Mouse (Mus musculus): ENCODE measurements around the gene Morc2a. TPM values are rescaled to one million over a fixed set of nuclear protein-coding genes. Genes with fewer than 3 reads are reported as not detected.
A peak's percentile ranks its signal among the peaks of the same experiment; 100 is the strongest.

The Morc2a gene
- polyA plus RNA-seq, 1 experiment from 2014 or later: 27.5 TPM

DNA sequence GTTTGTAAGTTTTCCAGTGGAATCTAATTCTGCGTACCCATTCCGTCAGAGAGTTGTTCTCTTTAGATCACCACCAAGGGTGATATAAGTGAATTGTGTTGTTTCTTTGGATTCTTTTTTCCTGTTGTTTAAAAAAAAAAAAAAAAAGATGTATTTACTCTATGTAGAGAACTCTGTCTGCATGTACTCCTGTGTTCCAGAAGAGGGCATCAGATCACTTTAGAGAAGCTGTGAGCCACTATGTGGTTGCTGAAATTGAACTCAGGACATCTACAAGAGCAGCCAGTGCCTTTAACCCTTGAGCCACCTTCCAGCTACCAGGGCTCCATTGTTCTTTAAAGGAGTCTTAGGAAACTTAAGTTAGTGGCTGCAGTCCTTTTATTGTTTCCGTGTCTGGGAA lies 48.5 kb downstream of the Morc2a start:
- Histone ChIP-seq H3K9ac (replicated peaks; ENCODE audit: low read length) (no peak overlapping the region), H3K36me3 (ENCODE audit: insufficient read depth, low read length) (0 out of 2 replicates have a peak, but pooled peaks cover 3% of the 10 kb centered on the region), H3K27ac (ENCODE audit: low read length) (no peak overlapping the region), H3K9me3 (ENCODE audit: low read length) (no peaks in the 10 kb centered on the region), H3K4me2 (replicated peaks; ENCODE audit: low read depth, low read length) (no peak overlapping the region), H3K4me1 (ENCODE audit: insufficient read depth, low read length) (no peaks in the 10 kb centered on the region), H3K27me3 (ENCODE audit: insufficient read depth, low read length) (no peaks in the 10 kb centered on the region), H3K4me3 (ENCODE audit: low read length) (no peak overlapping the region)
- ATAC-seq (ENCODE audit: low FRiP score, low TSS enrichment): no peak
- WGBS: 87% methylated on average over 3 of the region's 3 CpGs

DNA sequence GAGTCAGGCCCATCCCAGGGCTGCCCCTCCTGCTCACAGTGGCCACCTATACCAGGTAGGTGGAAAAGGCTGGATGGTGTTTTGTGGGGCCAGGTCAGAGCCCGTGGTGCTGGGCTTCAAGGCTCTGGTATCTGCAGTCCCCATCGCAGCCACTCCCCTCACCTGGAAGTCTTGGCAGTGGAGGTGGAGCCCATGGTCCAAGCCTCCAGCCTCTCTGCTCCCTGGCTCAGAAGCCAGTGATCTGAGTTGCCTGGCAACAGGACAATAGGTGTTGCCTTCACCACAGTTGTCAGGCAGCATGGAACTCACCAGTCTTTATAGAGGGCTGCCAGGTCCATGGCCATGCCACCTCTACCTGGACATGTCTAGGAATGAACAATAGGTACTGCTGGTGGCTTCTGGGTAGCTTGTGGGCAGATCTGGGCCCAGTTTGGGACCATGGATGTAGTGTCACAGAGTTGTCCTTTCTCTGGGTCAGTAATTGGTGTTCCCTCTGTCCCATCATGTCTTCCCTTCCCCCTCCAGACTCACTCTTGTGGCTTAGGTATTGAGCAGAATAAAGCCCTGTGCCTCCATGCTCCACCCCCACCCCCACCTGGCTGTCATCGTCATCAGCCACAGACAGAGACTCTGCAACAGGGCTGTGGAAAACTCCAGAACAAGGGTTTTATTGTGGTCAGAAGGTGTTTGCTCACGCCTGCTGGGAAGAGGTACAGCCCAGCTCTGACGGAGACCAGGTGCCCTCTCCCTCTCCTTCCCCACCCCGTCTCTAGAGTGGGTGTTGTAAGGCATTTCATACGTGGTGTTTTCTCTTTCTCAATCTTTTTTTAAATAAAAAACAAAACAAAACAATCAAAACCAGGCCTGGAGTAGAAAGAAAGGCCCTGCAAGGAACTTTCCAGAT lies 54.4 kb downstream of the Morc2a start:
- ATAC-seq (ENCODE audit: low FRiP score, low TSS enrichment): no peak
- Histone ChIP-seq H3K9me3 (ENCODE audit: low read length) (no peaks in the 10 kb centered on the region), H3K36me3 (ENCODE audit: insufficient read depth, low read length) (no peaks in the 10 kb centered on the region), H3K27ac (ENCODE audit: low read length) (no peak overlapping the region), H3K4me2 (replicated peaks; ENCODE audit: low read depth, low read length) (no peak overlapping the region), H3K9ac (replicated peaks; ENCODE audit: low read length) (no peak overlapping the region), H3K27me3 (ENCODE audit: insufficient read depth, low read length) (no peaks in the 10 kb centered on the region; the same call in 1 of the 2 replicates), H3K4me1 (ENCODE audit: insufficient read depth, low read length) (0 out of 2 replicates have a peak, but pooled peaks cover 3% of the 10 kb centered on the region), H3K4me3 (ENCODE audit: low read length) (no peak overlapping the region)
- WGBS: 74% methylated on average over 7 of the region's 7 CpGs

DNA sequence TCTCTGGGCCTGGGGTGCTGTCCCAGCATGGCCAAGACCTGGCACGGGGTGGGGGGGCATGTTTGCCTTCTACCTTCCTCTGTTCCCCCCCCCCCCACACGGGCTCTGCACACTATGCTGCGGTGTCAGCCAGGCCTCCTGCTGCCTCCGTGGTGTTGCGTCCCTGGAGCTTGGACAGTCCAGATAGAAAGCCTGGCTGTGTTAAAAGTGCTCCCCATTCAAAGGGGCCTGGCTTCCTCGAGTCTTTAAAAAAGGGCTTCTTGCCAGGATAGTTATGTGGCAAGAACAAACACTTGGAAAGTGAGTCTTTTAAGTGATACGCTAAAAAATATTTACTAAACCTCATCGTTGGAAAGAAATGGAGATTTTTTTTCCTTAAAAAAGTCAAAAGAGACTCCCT lies 55.4 kb downstream of the Morc2a start:
- WGBS: 78% methylated on average over 8 of the region's 8 CpGs
- Histone ChIP-seq H3K27ac (ENCODE audit: low read length) (no peak overlapping the region), H3K4me1 (ENCODE audit: insufficient read depth, low read length) (0 out of 2 replicates have a peak, but pooled peaks cover 3% of the 10 kb centered on the region), H3K27me3 (ENCODE audit: insufficient read depth, low read length) (no peaks in the 10 kb centered on the region; the same call in 1 of the 2 replicates), H3K4me3 (ENCODE audit: low read length) (no peak overlapping the region), H3K4me2 (replicated peaks; ENCODE audit: low read depth, low read length) (no peak overlapping the region), H3K36me3 (ENCODE audit: insufficient read depth, low read length) (no peaks in the 10 kb centered on the region), H3K9ac (replicated peaks; ENCODE audit: low read length) (no peak overlapping the region), H3K9me3 (ENCODE audit: low read length) (no peaks in the 10 kb centered on the region)
- ATAC-seq (ENCODE audit: low FRiP score, low TSS enrichment): no peak

DNA sequence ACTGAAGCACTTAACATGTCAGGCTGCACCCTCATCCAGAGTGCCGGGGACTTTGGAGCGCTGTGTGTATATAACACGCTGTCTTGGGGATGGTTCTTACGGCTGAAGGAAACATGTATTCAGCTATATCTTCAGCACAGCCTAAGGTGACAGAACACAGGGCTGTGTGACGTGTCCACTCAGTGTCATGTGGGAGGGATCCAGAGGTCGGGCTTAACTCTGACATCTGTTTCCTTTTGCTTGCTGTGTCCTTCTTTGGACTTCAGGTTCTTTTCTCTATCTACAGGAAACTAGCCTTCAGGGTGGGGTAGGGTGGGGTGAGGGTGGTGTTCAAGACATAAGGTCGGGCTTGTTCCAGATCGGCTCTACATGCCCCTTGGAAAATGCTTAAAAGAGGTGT lies 58.1 kb downstream of the Morc2a start:
- H3K4me3 ChIP-seq (ENCODE audit: low read length): no peak overlapping the region
- WGBS: 78% methylated on average over 8 of the region's 8 CpGs
- no peak overlapping the region for H3K4me2 ChIP-seq (replicated peaks; ENCODE audit: low read depth, low read length)
- H3K36me3 ChIP-seq (ENCODE audit: insufficient read depth, low read length): no peaks in the 10 kb centered on the region
- 0 out of 2 replicates have a peak, but pooled peaks cover 3% of the 10 kb centered on the region for H3K4me1 ChIP-seq (ENCODE audit: insufficient read depth, low read length)
- H3K9me3 ChIP-seq (ENCODE audit: low read length): no peaks in the 10 kb centered on the region
- no peak for ATAC-seq (ENCODE audit: low FRiP score, low TSS enrichment)
- H3K9ac ChIP-seq (replicated peaks; ENCODE audit: low read length): no peak overlapping the region
- no peak overlapping the region for H3K27ac ChIP-seq (ENCODE audit: low read length)
- no peaks in the 10 kb centered on the region; the same call in 1 of the 2 replicates for H3K27me3 ChIP-seq (ENCODE audit: insufficient read depth, low read length)

DNA sequence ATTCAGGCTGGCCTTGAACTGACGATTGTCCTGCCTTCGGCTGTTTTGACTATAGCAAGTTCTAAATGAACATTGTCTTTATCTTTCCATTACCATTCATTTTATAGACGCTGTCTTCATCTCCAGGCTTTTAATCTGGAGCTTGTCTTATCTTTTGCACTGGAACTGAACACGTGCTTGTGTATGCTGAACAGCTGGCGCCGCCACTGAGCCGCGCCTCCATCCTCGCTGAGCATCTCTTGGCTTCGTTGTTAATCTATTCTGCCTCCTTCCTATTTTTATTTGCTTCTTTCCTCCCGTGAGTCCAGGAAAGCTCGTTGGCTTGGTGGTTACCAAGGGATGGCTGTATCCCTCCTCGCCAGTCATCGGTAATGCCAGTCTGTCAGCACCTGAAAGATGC lies 61.2 kb downstream of the Morc2a start:
- no peaks in the 10 kb centered on the region; the same call in 1 of the 2 replicates for H3K27me3 ChIP-seq (ENCODE audit: insufficient read depth, low read length)
- H3K4me2 ChIP-seq (replicated peaks; ENCODE audit: low read depth, low read length): no peak overlapping the region
- H3K4me1 ChIP-seq (ENCODE audit: insufficient read depth, low read length): 0 out of 2 replicates have a peak, but pooled peaks cover 3% of the 10 kb centered on the region
- WGBS: 67% methylated on average over 14 of the region's 14 CpGs
- H3K4me3 ChIP-seq (ENCODE audit: low read length): no peak overlapping the region
- H3K9ac ChIP-seq (replicated peaks; ENCODE audit: low read length): no peak overlapping the region
- ATAC-seq (ENCODE audit: low FRiP score, low TSS enrichment): no peak
- H3K27ac ChIP-seq (ENCODE audit: low read length): no peak overlapping the region
- no peaks in the 10 kb centered on the region for H3K9me3 ChIP-seq (ENCODE audit: low read length)
- H3K36me3 ChIP-seq (ENCODE audit: insufficient read depth, low read length): no peaks in the 10 kb centered on the region

DNA sequence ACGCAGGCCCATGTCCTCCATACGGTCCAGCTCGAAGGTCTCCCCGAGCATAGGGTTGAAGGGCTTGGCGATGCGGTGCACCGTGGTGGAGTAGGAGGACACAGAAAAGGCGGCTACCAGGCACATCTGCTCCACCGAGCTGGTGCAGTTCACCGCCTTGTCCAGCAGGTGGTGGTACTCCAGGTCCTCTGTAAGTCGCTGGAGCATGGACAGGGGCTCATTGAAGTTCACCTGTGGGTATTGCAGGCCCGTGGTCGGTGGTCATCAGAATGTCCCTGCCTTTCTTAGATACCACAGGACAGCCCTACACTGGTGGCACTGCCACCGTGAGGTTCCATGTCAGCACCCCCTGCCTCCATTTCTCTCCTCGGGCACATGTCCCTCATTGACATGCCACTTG lies 65.5 kb downstream of the Morc2a start:
- no peaks in the 10 kb centered on the region for H3K4me1 ChIP-seq (ENCODE audit: insufficient read depth, low read length)
- no peak overlapping the region for H3K9ac ChIP-seq (replicated peaks; ENCODE audit: low read length)
- 40% methylated on average over 15 of the region's 15 CpGs for WGBS
- no peak overlapping the region for H3K4me3 ChIP-seq (ENCODE audit: low read length)
- 0 out of 2 replicates have a peak, but pooled peaks have one; percentile 46 for ATAC-seq (ENCODE audit: low FRiP score, low TSS enrichment)
- no peak overlapping the region for H3K27ac ChIP-seq (ENCODE audit: low read length)
- no peak overlapping the region for H3K4me2 ChIP-seq (replicated peaks; ENCODE audit: low read depth, low read length)
- no peaks in the 10 kb centered on the region for H3K27me3 ChIP-seq (ENCODE audit: insufficient read depth, low read length)
- H3K9me3 ChIP-seq (ENCODE audit: low read length): no peaks in the 10 kb centered on the region
- no peaks in the 10 kb centered on the region for H3K36me3 ChIP-seq (ENCODE audit: insufficient read depth, low read length)

DNA sequence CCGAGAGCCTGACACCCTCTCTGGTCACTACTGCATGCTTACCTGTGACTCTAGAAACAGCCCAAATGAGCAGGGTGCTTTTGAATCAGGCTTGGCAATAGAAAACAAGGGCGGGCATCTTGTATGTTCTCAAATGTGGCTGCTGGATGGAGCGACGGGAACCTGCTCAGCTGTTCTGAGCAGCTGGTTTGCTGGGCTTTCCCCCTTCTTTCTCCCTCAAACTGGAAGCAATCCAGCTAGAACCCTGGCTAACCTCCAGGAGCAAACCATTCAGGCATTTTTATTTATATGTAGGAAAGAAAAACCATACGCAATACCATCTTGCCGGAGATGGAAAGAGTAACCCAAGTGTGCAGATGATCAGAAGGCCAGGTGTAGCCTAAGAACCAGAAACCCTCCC lies 67.7 kb downstream of the Morc2a start:
- Histone ChIP-seq H3K4me3 (ENCODE audit: low read length) (no peak overlapping the region), H3K27me3 (ENCODE audit: insufficient read depth, low read length) (no peaks in the 10 kb centered on the region), H3K9ac (replicated peaks; ENCODE audit: low read length) (no peak overlapping the region), H3K9me3 (ENCODE audit: low read length) (no peaks in the 10 kb centered on the region), H3K4me1 (ENCODE audit: insufficient read depth, low read length) (no peaks in the 10 kb centered on the region), H3K36me3 (ENCODE audit: insufficient read depth, low read length) (no peaks in the 10 kb centered on the region), H3K27ac (ENCODE audit: low read length) (no peak overlapping the region), H3K4me2 (replicated peaks; ENCODE audit: low read depth, low read length) (no peak overlapping the region)
- no peak for ATAC-seq (ENCODE audit: low FRiP score, low TSS enrichment)
- WGBS: 77% methylated on average over 6 of the region's 6 CpGs

DNA sequence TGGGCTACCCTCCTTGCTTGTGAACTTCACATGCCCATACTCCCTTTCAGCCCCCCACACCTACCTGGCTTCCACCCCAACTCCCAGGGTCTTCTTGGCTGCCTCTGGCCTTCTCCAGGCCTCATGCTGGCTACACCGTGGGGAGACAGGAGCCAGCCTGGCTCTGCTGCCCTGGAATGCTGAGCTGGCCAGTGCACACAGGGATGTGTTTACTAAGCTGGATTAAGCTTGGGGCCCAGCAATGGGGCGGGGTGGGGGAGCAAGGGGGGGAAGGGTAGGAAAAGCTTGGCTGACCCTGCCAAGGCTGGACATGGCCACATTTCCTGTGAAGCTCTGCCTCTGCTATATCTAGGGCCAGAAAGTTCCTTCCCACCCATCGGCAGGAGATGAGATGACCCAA lies 73.0 kb downstream of the Morc2a start:
- Histone ChIP-seq H3K4me3 (ENCODE audit: low read length) (no peak overlapping the region), H3K27ac (ENCODE audit: low read length) (no peak overlapping the region), H3K4me2 (replicated peaks; ENCODE audit: low read depth, low read length) (no peak overlapping the region), H3K27me3 (ENCODE audit: insufficient read depth, low read length) (no peaks in the 10 kb centered on the region), H3K4me1 (ENCODE audit: insufficient read depth, low read length) (no peaks in the 10 kb centered on the region), H3K36me3 (ENCODE audit: insufficient read depth, low read length) (no peaks in the 10 kb centered on the region), H3K9ac (replicated peaks; ENCODE audit: low read length) (no peak overlapping the region), H3K9me3 (ENCODE audit: low read length) (no peaks in the 10 kb centered on the region)
- WGBS: 68% methylated on average over 3 of the region's 3 CpGs
- ATAC-seq (ENCODE audit: low FRiP score, low TSS enrichment): no peak

DNA sequence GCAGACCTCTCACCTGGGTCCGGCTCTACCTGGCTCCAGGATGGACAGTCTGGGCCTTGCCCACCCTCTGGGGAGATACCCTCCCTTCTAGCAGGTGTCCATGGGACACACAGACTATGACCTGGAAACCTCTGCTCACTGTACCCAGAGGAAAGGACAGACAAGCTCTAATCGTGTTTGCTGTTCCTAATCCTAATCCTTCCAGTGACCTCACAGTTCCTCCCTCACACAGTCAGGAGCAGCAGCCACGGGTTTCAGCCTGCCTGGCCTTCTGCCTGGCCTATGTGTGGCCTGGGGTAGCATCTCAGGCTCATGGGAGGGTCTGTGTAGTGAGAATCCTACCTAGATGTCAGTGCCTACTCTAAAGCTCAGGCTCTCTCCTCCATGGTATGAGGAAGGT lies 73.9 kb downstream of the Morc2a start:
- H3K9me3 ChIP-seq (ENCODE audit: low read length): no peaks in the 10 kb centered on the region
- H3K27ac ChIP-seq (ENCODE audit: low read length): no peak overlapping the region
- H3K36me3 ChIP-seq (ENCODE audit: insufficient read depth, low read length): no peaks in the 10 kb centered on the region
- no peaks in the 10 kb centered on the region for H3K27me3 ChIP-seq (ENCODE audit: insufficient read depth, low read length)
- H3K4me3 ChIP-seq (ENCODE audit: low read length): no peak overlapping the region
- H3K4me1 ChIP-seq (ENCODE audit: insufficient read depth, low read length): no peaks in the 10 kb centered on the region
- no peak overlapping the region for H3K9ac ChIP-seq (replicated peaks; ENCODE audit: low read length)
- ATAC-seq (ENCODE audit: low FRiP score, low TSS enrichment): no peak
- WGBS: 58% methylated on average over 3 of the region's 3 CpGs
- no peak overlapping the region for H3K4me2 ChIP-seq (replicated peaks; ENCODE audit: low read depth, low read length)

DNA sequence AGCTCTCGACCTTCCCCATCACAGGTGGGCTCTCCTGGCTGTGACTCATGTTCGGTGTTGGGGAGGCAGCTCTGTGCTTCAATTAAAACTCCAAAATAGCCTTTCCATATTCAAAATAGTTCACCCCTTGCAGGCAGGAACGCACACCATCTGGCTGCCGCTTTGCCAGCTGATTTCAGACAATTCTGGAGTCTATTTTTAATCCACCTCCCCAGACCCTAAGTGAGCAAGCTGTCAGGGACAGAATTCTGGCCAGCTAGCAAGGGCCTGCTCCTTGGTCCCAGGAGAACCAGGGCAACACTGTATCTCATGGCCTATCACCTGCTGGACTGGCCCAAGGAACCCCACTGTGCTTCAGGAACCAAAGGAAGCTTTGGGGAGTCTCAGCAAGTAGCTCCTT lies 74.9 kb downstream of the Morc2a start:
- H3K27me3 ChIP-seq (ENCODE audit: insufficient read depth, low read length): no peaks in the 10 kb centered on the region
- H3K36me3 ChIP-seq (ENCODE audit: insufficient read depth, low read length): no peaks in the 10 kb centered on the region
- no peak overlapping the region for H3K9ac ChIP-seq (replicated peaks; ENCODE audit: low read length)
- H3K27ac ChIP-seq (ENCODE audit: low read length): no peak overlapping the region
- WGBS: 81% methylated on average over 4 of the region's 4 CpGs
- H3K4me3 ChIP-seq (ENCODE audit: low read length): no peak overlapping the region
- no peaks in the 10 kb centered on the region for H3K4me1 ChIP-seq (ENCODE audit: insufficient read depth, low read length)
- ATAC-seq (ENCODE audit: low FRiP score, low TSS enrichment): no peak
- H3K4me2 ChIP-seq (replicated peaks; ENCODE audit: low read depth, low read length): no peak overlapping the region
- H3K9me3 ChIP-seq (ENCODE audit: low read length): no peaks in the 10 kb centered on the region
